Mouse (Mus musculus): ENCODE measurements around the gene Gpr156. TPM values are rescaled to one million over a fixed set of nuclear protein-coding genes. Genes with fewer than 3 reads are reported as not detected.

The Gpr156 gene
- 5.1 and 5.8 TPM in 2 replicates for polyA plus RNA-seq (2015; fragmentation: Nextera tagmentation; extraction: Ambion mirVana)

DNA sequence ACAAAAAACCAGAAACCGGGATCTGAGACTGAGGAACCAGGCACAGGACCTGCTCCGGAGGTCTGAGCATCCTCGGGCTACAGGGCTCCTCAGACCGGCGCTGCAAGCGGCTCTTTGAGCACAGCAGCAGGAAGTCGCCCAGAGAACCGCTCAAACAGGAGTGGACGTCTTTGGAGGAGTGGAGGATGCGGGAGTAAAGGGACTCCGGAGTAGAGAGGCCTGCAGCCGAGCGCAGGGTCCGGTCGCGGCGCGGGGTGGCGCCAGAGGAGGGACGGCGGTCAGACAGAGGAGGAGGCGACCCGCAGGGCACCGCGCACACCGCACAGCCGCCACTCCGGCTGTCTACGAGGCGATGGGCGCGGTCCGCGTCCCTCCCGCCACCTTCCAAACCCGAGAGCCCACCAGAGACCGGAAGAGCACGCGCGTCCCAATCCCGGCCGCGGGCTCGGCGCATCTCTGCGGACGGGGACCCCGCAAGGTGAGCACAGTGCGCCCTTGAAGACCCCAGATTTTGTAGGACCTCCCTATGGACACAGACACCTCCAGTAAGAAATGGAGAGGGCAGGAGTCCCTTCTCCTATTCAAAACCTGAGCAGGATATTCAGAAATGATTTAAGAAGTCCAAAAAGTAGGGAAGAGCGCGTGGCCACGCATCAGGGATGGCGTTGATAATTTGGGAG lies at the start of gene Gpr156:
Gene Gpr156 (plus strand): TSS at position 359 of the 680 bp plus-strand sequence.
- no peaks in the 10 kb centered on the region for H3K27me3 ChIP-seq (ENCODE audit: control insufficient read depth, insufficient read depth, low read depth, low read length)
- H3K4me3 ChIP-seq (ENCODE audit: low read depth, low read length): peak within 1 kb of the TSS; percentile 70
- H3K4me1 ChIP-seq (ENCODE audit: control insufficient read depth, insufficient read depth, low read length): peaks cover 12% of the 10 kb centered on the region
- H3K36me3 ChIP-seq (ENCODE audit: control insufficient read depth, insufficient read depth, low read length): no peaks in the 10 kb centered on the region
- H3K9ac ChIP-seq (ENCODE audit: low read depth, low read length): peak within 1 kb of the TSS; percentile 80
- no peak within 1 kb of the TSS for H3K27ac ChIP-seq (ENCODE audit: low read length)
- 1% methylated on average over 48 of the region's 53 CpGs for WGBS
- H3K4me2 ChIP-seq (ENCODE audit: low read length): peak within 1 kb of the TSS; percentile 92
- no peaks in the 10 kb centered on the region for H3K9me3 ChIP-seq (replicated peaks; ENCODE audit: control insufficient read depth, low read length, poor library complexity, severe bottlenecking)
- ATAC-seq: peak; percentile 83

DNA sequence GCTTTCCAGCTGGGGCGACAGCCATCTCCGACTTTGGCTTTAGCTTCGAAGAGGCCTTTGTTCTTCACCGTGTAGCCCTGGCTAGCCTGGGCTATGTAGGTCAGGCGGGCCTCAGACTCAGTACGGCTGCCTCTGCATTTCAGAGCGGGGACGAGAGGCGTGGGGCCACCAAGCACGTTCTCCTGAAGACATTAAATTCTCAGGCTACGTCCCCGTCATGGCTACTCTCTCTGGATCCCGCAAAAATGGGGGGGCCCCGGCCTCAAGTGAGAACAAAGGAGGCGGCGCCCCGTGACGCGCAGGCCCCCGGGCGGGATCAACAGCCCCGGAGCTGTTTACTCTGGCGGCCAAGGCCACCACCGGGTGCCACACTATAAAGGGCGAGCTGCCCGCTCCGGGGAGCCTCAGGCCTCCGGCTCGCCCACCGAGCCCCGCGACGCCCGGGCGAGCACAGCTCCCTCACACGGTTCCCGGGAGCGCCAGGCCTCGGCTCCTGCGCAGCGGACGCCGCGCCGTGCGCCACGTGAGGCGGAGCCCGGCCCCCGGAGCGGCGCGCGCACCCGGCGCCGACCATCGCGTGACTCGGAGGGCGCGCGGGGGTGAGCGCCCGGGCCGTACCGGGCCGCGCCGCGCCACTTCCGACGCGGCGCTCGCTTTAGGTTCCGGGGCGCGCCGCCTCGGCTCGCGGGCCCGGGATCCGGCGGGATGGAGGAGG lies 48.3 kb upstream of the Gpr156 start, which contains the start of gene Lrrc58:
Gene Lrrc58 (plus strand): TSS at position 599 of the 715 bp plus-strand sequence.
- H3K27me3 ChIP-seq (ENCODE audit: control insufficient read depth, insufficient read depth, low read depth, low read length): no peaks in the 10 kb centered on the region
- peak within 1 kb of the TSS; percentile 99 for H3K27ac ChIP-seq (ENCODE audit: low read length)
- peak within 1 kb of the TSS; percentile 99 for H3K4me3 ChIP-seq (ENCODE audit: low read depth, low read length)
- peak; percentile 97 for ATAC-seq
- WGBS: under 1% methylated on average over 48 of the region's 86 CpGs
- peak within 1 kb of the TSS; percentile 55 for H3K4me2 ChIP-seq (ENCODE audit: low read length)
- H3K9ac ChIP-seq (ENCODE audit: low read depth, low read length): peak within 1 kb of the TSS; percentile 96
- H3K9me3 ChIP-seq (replicated peaks; ENCODE audit: control insufficient read depth, low read length, poor library complexity, severe bottlenecking): no peaks in the 10 kb centered on the region
- no peaks in the 10 kb centered on the region for H3K36me3 ChIP-seq (ENCODE audit: control insufficient read depth, insufficient read depth, low read length)
- H3K4me1 ChIP-seq (ENCODE audit: control insufficient read depth, insufficient read depth, low read length): peaks cover 26% of the 10 kb centered on the region

DNA sequence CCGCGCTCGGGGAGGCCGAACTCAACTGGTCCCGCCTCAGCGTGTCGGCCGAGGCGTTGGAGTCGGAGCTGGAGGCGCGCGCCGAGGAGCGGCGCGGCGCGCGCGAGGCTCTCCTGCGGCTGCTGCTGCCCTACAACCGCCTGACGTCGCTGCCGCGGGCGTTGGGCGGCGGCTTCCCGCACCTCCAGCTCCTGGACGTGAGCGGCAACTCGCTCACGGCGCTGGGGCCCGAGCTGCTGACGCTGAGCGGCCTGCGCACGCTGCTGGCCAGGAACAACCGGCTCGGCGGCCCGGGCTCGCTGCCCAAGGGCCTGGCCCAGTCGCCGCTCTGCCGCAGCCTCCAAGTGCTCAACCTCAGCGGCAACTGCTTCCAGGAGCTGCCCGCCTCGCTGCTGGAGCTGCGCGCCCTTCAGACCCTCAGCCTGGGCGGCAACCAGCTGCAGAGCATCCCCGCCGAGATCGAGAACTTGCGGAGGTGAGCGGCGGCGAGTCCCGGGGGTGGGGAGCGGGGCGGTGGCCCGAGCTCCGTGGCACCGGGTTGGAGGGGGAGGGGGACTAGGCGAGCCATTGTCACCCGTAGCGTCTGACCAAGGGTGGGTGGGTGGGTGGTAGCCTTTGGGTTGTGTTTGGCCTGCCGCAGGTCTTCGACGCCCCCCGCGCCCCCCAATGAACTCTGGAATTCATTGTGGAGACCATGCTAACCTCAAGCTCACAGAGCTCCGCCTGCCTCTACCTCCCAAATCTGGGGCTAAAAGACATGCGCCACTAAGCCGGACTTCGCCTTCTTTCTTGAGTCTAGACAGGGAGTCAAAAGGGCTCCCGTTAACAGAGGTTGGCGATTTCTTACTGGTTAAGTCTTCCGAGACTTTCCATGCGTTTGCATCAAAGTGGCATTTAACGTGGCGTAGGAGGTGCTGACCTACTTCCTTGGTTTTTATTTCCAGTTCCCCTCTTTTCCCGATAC lies 47.5 kb upstream of the Gpr156 start:
- Histone ChIP-seq H3K4me1 (ENCODE audit: control insufficient read depth, insufficient read depth, low read length) (peaks cover 26% of the 10 kb centered on the region), H3K4me2 (ENCODE audit: low read length) (peak overlapping the region; percentile 55), H3K36me3 (ENCODE audit: control insufficient read depth, insufficient read depth, low read length) (no peaks in the 10 kb centered on the region), H3K4me3 (ENCODE audit: low read depth, low read length) (peak overlapping the region; percentile 99), H3K9me3 (replicated peaks; ENCODE audit: control insufficient read depth, low read length, poor library complexity, severe bottlenecking) (no peaks in the 10 kb centered on the region), H3K9ac (ENCODE audit: low read depth, low read length) (peak overlapping the region; percentile 96), H3K27me3 (ENCODE audit: control insufficient read depth, insufficient read depth, low read depth, low read length) (no peaks in the 10 kb centered on the region), H3K27ac (ENCODE audit: low read length) (peak overlapping the region; percentile 99)
- ATAC-seq: peak; percentile 82
- whole genome bisulfite sequencing: 0% methylated on average over 72 of the region's 87 CpGs

DNA sequence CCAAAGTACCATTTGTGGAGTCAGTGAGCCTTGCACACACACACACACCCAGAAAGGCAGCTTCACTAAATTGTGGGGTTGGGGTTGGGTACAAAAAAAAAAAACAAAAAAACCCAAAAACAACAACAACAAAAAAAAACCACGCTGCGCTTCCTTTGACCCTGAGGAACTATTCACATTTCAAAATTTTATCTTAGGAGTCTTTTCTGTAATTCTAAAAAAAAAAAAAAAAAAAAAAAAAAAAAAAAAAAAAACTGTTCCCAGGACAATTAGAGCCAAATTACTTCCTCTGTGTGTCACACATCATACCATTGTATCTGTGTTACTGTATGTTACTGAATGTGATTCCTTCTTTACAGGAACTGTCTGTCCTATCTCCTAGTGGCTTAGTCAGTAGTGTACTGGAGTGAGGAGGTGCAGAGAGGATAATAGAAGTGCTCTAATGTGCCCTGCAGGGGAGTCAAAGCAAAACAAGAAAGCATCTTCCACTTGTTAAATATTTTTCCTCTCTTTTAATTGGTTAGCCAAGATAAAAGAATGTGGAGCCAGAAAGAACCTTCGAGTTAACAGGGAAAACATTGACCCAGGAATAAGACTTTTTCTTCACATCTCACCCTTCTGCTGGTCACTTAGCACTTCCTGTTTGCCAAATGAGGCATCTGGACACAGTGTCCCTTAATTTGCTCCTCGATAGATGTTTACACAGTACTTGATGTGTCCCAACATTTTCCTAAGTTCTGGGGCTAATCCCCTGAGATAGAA lies 46.6 kb upstream of the Gpr156 start:
- no peak for ATAC-seq
- H3K9me3 ChIP-seq (replicated peaks; ENCODE audit: control insufficient read depth, low read length, poor library complexity, severe bottlenecking): no peaks in the 10 kb centered on the region
- H3K4me2 ChIP-seq (ENCODE audit: low read length): peak overlapping the region; percentile 55
- 32% methylated on average over 4 of the region's 4 CpGs for WGBS
- no peaks in the 10 kb centered on the region for H3K36me3 ChIP-seq (ENCODE audit: control insufficient read depth, insufficient read depth, low read length)
- peak overlapping the region; percentile 99 for H3K27ac ChIP-seq (ENCODE audit: low read length)
- peak overlapping the region; percentile 96 for H3K9ac ChIP-seq (ENCODE audit: low read depth, low read length)
- H3K27me3 ChIP-seq (ENCODE audit: control insufficient read depth, insufficient read depth, low read depth, low read length): no peaks in the 10 kb centered on the region
- peaks cover 26% of the 10 kb centered on the region for H3K4me1 ChIP-seq (ENCODE audit: control insufficient read depth, insufficient read depth, low read length)
- H3K4me3 ChIP-seq (ENCODE audit: low read depth, low read length): peak overlapping the region; percentile 99

GRCm38 (mm10) chr16:37871112-37871715 lies 45.1 kb upstream of the Gpr156 start:
- Histone ChIP-seq H3K4me1 (ENCODE audit: control insufficient read depth, insufficient read depth, low read length) (peaks cover 26% of the 10 kb centered on the region), H3K27me3 (ENCODE audit: control insufficient read depth, insufficient read depth, low read depth, low read length) (no peaks in the 10 kb centered on the region), H3K4me2 (ENCODE audit: low read length) (peak overlapping the region; percentile 23; the same call in 1 of the 2 replicates), H3K4me3 (ENCODE audit: low read depth, low read length) (no peak overlapping the region), H3K9ac (ENCODE audit: low read depth, low read length) (no peak overlapping the region), H3K36me3 (ENCODE audit: control insufficient read depth, insufficient read depth, low read length) (no peaks in the 10 kb centered on the region), H3K27ac (ENCODE audit: low read length) (no peak overlapping the region), H3K9me3 (replicated peaks; ENCODE audit: control insufficient read depth, low read length, poor library complexity, severe bottlenecking) (no peaks in the 10 kb centered on the region)
- 71% methylated on average over 4 of the region's 4 CpGs for WGBS
- ATAC-seq: no peak

GRCm38 (mm10) chr16:37874501-37875235 lies 41.6 kb upstream of the Gpr156 start:
- H3K36me3 ChIP-seq (ENCODE audit: control insufficient read depth, insufficient read depth, low read length): peaks cover 12% of the 10 kb centered on the region
- H3K27ac ChIP-seq (ENCODE audit: low read length): no peak overlapping the region
- peaks cover 22% of the 10 kb centered on the region for H3K4me1 ChIP-seq (ENCODE audit: control insufficient read depth, insufficient read depth, low read length)
- no peaks in the 10 kb centered on the region for H3K27me3 ChIP-seq (ENCODE audit: control insufficient read depth, insufficient read depth, low read depth, low read length)
- no peak overlapping the region for H3K9ac ChIP-seq (ENCODE audit: low read depth, low read length)
- 81% methylated on average over 4 of the region's 4 CpGs for WGBS
- H3K4me2 ChIP-seq (ENCODE audit: low read length): no peak overlapping the region
- no peak for ATAC-seq
- H3K9me3 ChIP-seq (replicated peaks; ENCODE audit: control insufficient read depth, low read length, poor library complexity, severe bottlenecking): no peaks in the 10 kb centered on the region
- H3K4me3 ChIP-seq (ENCODE audit: low read depth, low read length): no peak overlapping the region

- H3K9ac ChIP-seq (ENCODE audit: low read depth, low read length): no peak overlapping the region
- no peak for ATAC-seq
- peaks cover 19% of the 10 kb centered on the region for H3K36me3 ChIP-seq (ENCODE audit: control insufficient read depth, insufficient read depth, low read length)
- H3K4me1 ChIP-seq (ENCODE audit: control insufficient read depth, insufficient read depth, low read length): peaks cover 3% of the 10 kb centered on the region; the same call in 1 of the 2 replicates
- H3K27me3 ChIP-seq (ENCODE audit: control insufficient read depth, insufficient read depth, low read depth, low read length): no peaks in the 10 kb centered on the region
- H3K4me3 ChIP-seq (ENCODE audit: low read depth, low read length): no peak overlapping the region
- H3K27ac ChIP-seq (ENCODE audit: low read length): no peak overlapping the region
- 100% methylated on average over 3 of the region's 3 CpGs for WGBS
- no peaks in the 10 kb centered on the region for H3K9me3 ChIP-seq (replicated peaks; ENCODE audit: control insufficient read depth, low read length, poor library complexity, severe bottlenecking)
- H3K4me2 ChIP-seq (ENCODE audit: low read length): no peak overlapping the region
Observed at GRCm38 (mm10) chr16:37877406-37877805, 38.9 kb upstream of the Gpr156 start.
